Mouse (Mus musculus) embryonic facial prominence, embryonic 15.5 days (tissue): Measurements from ENCODE around the gene Zfp746. TPM values are rescaled to one million over a fixed set of nuclear protein-coding genes. Genes with fewer than 3 reads are reported as not detected.

Experiments used
- microRNA-seq: library from miRNA; unstranded; fragments of <30 nt; microRNA quantifications from one replicate; pipeline ENCODE4, GENCODE M21; 2016; ENCODE audit warnings: borderline number of aligned reads
- polyA plus RNA-seq: library from polyadenylated mRNA; unstranded; fragments of >200 nt; fragmentation: Nextera tagmentation; extraction: Ambion mirVana; gene quantifications from 2 replicates; pipeline ENCODE4 v1.2.1, GENCODE M21; 2015

The Zfp746 gene
- polyA plus RNA-seq, 1 experiment from 2014 or later = 22.3 TPM

Small RNA genes lying within 50 kb of the gene (microRNA-seq; reads per million reads assigned to microRNA genes)
- gene Gm24563 = not detected

Other genes starting within 250 kb of the Zfp746 start
- gene Zfp282, start 209.4 kb downstream of the Zfp746 start, polyA plus RNA-seq = 24.8 and 25.0 TPM in 2 replicates
- gene Zfp212, start 166.1 kb downstream of the Zfp746 start, polyA plus RNA-seq = 18.4 and 18.7 TPM in 2 replicates
- 11.6 and 13.2 TPM in 2 replicates for gene Zfp956, start 133.2 kb downstream of the Zfp746 start, polyA plus RNA-seq
- 7.3 and 8.3 TPM in 2 replicates for gene Zfp777, start 37.7 kb downstream of the Zfp746 start, polyA plus RNA-seq